19 mouse cellular contexts compared by ENCODE assay signal in genomic region chr9:43233044-43233443, GRCm38 (mm10). TPM values are rescaled to one million over a fixed set of nuclear protein-coding genes. Genes with fewer than 3 reads are reported as not detected.
A peak's percentile ranks its signal among the peaks of the same experiment; 100 is the strongest.
DNase-seq lines count a peak whose midpoint lies in the region; ATAC-seq lines count a peak whose summit lies in the region.
"Had no signal": no experiment of that assay in that cellular context is flagged by ENCODE, and none has a peak within 500 bp of the region (broad histone marks: within the 10 kb centered on the region; RNA-seq: fewer than 3 reads in every experiment).

No protein-coding gene starts in this region.

- DNase-seq in heart, embryonic 10.5 days (ENCODE audit: low spot score): no peak
- DNase-seq in lung, postnatal 36 days: no peak
- DNase-seq in liver, embryonic 11.5 days (ENCODE audit: low spot score): no peak
- no peak for DNase-seq in left cerebral cortex, postnatal 10 days (ENCODE audit: extremely low spot score in 1 of 2, low spot score in 2 of 2)
- no peak for DNase-seq in cerebellum, adult 8-10 months
- DNase-seq: B cell, adult 2 months; cerebellum, adult 11 months; cerebellum, postnatal 36 days; kidney, postnatal 4 days; layer of hippocampus, postnatal 36 days; midbrain, embryonic 14.5 days; right cerebral cortex, postnatal 14 days had no signal

- H3K27ac ChIP-seq in heart, embryonic 10.5 days: peak overlapping the region; percentile 83; the same call in 1 of the 2 replicates
- H3K27ac ChIP-seq in heart, embryonic 11.5 days (ENCODE audit: low read depth, low read length): no peak overlapping the region
- H3K27ac ChIP-seq in lung, embryonic 15.5 days: peak overlapping the region; percentile 76
- peak overlapping the region; percentile 95; the same call in 1 of the 2 replicates for H3K27ac ChIP-seq in liver, embryonic 11.5 days (ENCODE audit: low read depth, low read length)
- H3K27ac ChIP-seq in stomach, embryonic 15.5 days: peak overlapping the region; percentile 89
- H3K27ac ChIP-seq: forebrain, embryonic 13.5 days; macrophage had no signal

- 0 out of 2 replicates have a peak, but pooled peaks cover 5% of the 10 kb centered on the region for H3K36me3 ChIP-seq in heart, embryonic 10.5 days
- H3K36me3 ChIP-seq in heart, embryonic 11.5 days (ENCODE audit: control insufficient read depth, insufficient read depth, low read length): no peaks in the 10 kb centered on the region; the same call in 1 of the 2 replicates
- H3K36me3 ChIP-seq in lung, embryonic 15.5 days: no peaks in the 10 kb centered on the region
- H3K36me3 ChIP-seq in liver, embryonic 11.5 days (ENCODE audit: control insufficient read depth, insufficient read depth, low read length): peaks cover 11% of the 10 kb centered on the region
- H3K36me3 ChIP-seq in stomach, embryonic 15.5 days: no peaks in the 10 kb centered on the region

- H3K4me1 ChIP-seq in heart, embryonic 10.5 days: peaks cover 88% of the 10 kb centered on the region
- peaks cover 71% of the 10 kb centered on the region for H3K4me1 ChIP-seq in heart, embryonic 11.5 days (ENCODE audit: control insufficient read depth, insufficient read depth, low read length)
- H3K4me1 ChIP-seq in lung, embryonic 15.5 days: peaks cover 80% of the 10 kb centered on the region
- H3K4me1 ChIP-seq in liver, embryonic 11.5 days (replicated peaks; ENCODE audit: control insufficient read depth, insufficient read depth, low read length): peaks cover 84% of the 10 kb centered on the region
- peaks cover 73% of the 10 kb centered on the region for H3K4me1 ChIP-seq in stomach, embryonic 15.5 days

- intact Hi-C loops in left cerebral cortex, postnatal 10 days (cut with DNase I): no loop called here

- H3K4me2 ChIP-seq in heart, embryonic 11.5 days: no peak overlapping the region
- H3K4me2 ChIP-seq in lung, embryonic 15.5 days: peak overlapping the region; percentile 4; the same call in 1 of the 2 replicates
- no peak overlapping the region for H3K4me2 ChIP-seq in liver, embryonic 11.5 days
- peak overlapping the region; percentile 36; the same call in 1 of the 2 replicates for H3K4me2 ChIP-seq in stomach, embryonic 15.5 days
- H3K4me2 ChIP-seq: embryonic facial prominence, embryonic 15.5 days; forebrain, embryonic 13.5 days had no signal

- 62% methylated on average over 5 of the region's 5 CpGs for WGBS in heart, embryonic 10.5 days
- 50% methylated on average over 5 of the region's 5 CpGs for WGBS in heart, embryonic 11.5 days (ENCODE audit: insufficient replicate concordance)
- WGBS in lung, embryonic 15.5 days: 42% methylated on average over 5 of the region's 5 CpGs
- 60% methylated on average over 5 of the region's 5 CpGs for WGBS in liver, embryonic 11.5 days
- 43% methylated on average over 5 of the region's 5 CpGs for WGBS in stomach, embryonic 15.5 days

- no peak overlapping the region for H3K9ac ChIP-seq in heart, embryonic 11.5 days (ENCODE audit: low read depth, low read length)
- no peak overlapping the region for H3K9ac ChIP-seq in lung, embryonic 15.5 days
- no peak overlapping the region; the same call in 1 of the 2 replicates for H3K9ac ChIP-seq in liver, embryonic 11.5 days (ENCODE audit: low read depth, low read length)
- H3K9ac ChIP-seq in stomach, embryonic 15.5 days: no peak overlapping the region
- H3K9ac ChIP-seq: embryonic facial prominence, embryonic 15.5 days; forebrain, embryonic 13.5 days had no signal

- no peak for ATAC-seq in heart, embryonic 11.5 days (replicated peaks; ENCODE audit: insufficient number of reproducible peaks, low FRiP score, low TSS enrichment)
- no peak for ATAC-seq in lung, embryonic 15.5 days (ENCODE audit: borderline replicate concordance, extremely low read depth, low FRiP score, low TSS enrichment)
- no peak for ATAC-seq in liver, embryonic 11.5 days (replicated peaks; ENCODE audit: low FRiP score)
- no peak for ATAC-seq in stomach, embryonic 15.5 days (ENCODE audit: insufficient read depth, low FRiP score, low read depth)
- ATAC-seq: forebrain, embryonic 13.5 days had no signal

- no peak overlapping the region for H3K4me3 ChIP-seq in heart, embryonic 10.5 days
- H3K4me3 ChIP-seq in heart, embryonic 11.5 days (ENCODE audit: low read depth, low read length): no peak overlapping the region
- no peak overlapping the region for H3K4me3 ChIP-seq in lung, embryonic 15.5 days
- H3K4me3 ChIP-seq in liver, embryonic 11.5 days (ENCODE audit: low read depth, low read length): no peak overlapping the region
- no peak overlapping the region for H3K4me3 ChIP-seq in stomach, embryonic 15.5 days (replicated peaks)
- H3K4me3 ChIP-seq: embryonic facial prominence, embryonic 15.5 days; forebrain, embryonic 13.5 days had no signal

- no peaks in the 10 kb centered on the region for H3K9me3 ChIP-seq in heart, embryonic 10.5 days
- no peaks in the 10 kb centered on the region for H3K9me3 ChIP-seq in heart, embryonic 11.5 days (replicated peaks; ENCODE audit: control insufficient read depth, low read length)
- H3K9me3 ChIP-seq in lung, embryonic 15.5 days: no peaks in the 10 kb centered on the region
- H3K9me3 ChIP-seq in liver, embryonic 11.5 days (ENCODE audit: control insufficient read depth, low read length): no peaks in the 10 kb centered on the region
- H3K9me3 ChIP-seq in stomach, embryonic 15.5 days: no peaks in the 10 kb centered on the region
- H3K9me3 ChIP-seq: embryonic facial prominence, embryonic 15.5 days; forebrain, embryonic 13.5 days had no signal

- no peaks in the 10 kb centered on the region for H3K27me3 ChIP-seq in heart, embryonic 10.5 days (ENCODE audit: insufficient read depth, poor library complexity, severe bottlenecking)
- no peaks in the 10 kb centered on the region for H3K27me3 ChIP-seq in heart, embryonic 11.5 days (ENCODE audit: control insufficient read depth, insufficient read depth, low read length)
- no peaks in the 10 kb centered on the region for H3K27me3 ChIP-seq in lung, embryonic 15.5 days
- H3K27me3 ChIP-seq in liver, embryonic 11.5 days (replicated peaks; ENCODE audit: control insufficient read depth, insufficient read depth, low read length): no peaks in the 10 kb centered on the region
- no peaks in the 10 kb centered on the region for H3K27me3 ChIP-seq in stomach, embryonic 15.5 days (replicated peaks)
- H3K27me3 ChIP-seq: embryonic facial prominence, embryonic 15.5 days had no signal

RNA-seq across cellular contexts. Expression of gene Oaf, which starts 6.7 kb away (rescaled TPM):
- polyA plus RNA-seq in heart, embryonic 10.5 days (2016; fragmentation: Nextera tagmentation; extraction: Ambion mirVana): 31.1 and 39.8 TPM in 2 replicates
- polyA plus RNA-seq in heart, embryonic 11.5 days (2014; fragmentation: Nextera tagmentation; extraction: Ambion mirVana): 37.8 and 41.1 TPM in 2 replicates
- polyA plus RNA-seq in lung, embryonic 15.5 days (2015; fragmentation: Nextera tagmentation; extraction: Ambion mirVana): 48.9 and 54.2 TPM in 2 replicates
- 51.6 and 52.0 TPM in 2 replicates for polyA plus RNA-seq in liver, embryonic 11.5 days (2014; fragmentation: Nextera tagmentation; extraction: Ambion mirVana)
- 60.6 and 65.7 TPM in 2 replicates for polyA plus RNA-seq in stomach, embryonic 15.5 days (2015; fragmentation: Nextera tagmentation; extraction: Ambion mirVana)
- 1 to 10 TPM; 8.1 to 9.6 TPM for total RNA-seq in left cerebral cortex, postnatal 10 days (2021)

RNA-seq across cellular contexts. Expression of gene Pou2f3, which starts 22.9 kb away (rescaled TPM):
- polyA plus RNA-seq in heart, embryonic 10.5 days (2016; fragmentation: Nextera tagmentation; extraction: Ambion mirVana): 0.10 TPM in 1 of 2 replicates, not detected in the other
- not detected in 2 replicates for polyA plus RNA-seq in heart, embryonic 11.5 days (2014; fragmentation: Nextera tagmentation; extraction: Ambion mirVana)
- polyA plus RNA-seq in lung, embryonic 15.5 days (2015; fragmentation: Nextera tagmentation; extraction: Ambion mirVana): 0.08 and 0.22 TPM in 2 replicates
- not detected in 2 replicates for polyA plus RNA-seq in liver, embryonic 11.5 days (2014; fragmentation: Nextera tagmentation; extraction: Ambion mirVana)
- polyA plus RNA-seq in stomach, embryonic 15.5 days (2015; fragmentation: Nextera tagmentation; extraction: Ambion mirVana): 0.54 and 0.68 TPM in 2 replicates
- total RNA-seq in left cerebral cortex, postnatal 10 days (2021): not detected
- polyA plus RNA-seq: forebrain, embryonic 13.5 days; limb, embryonic 11.5 days; macrophage; midbrain, embryonic 14.5 days had no signal

Comparison
In these comparisons a context has a peak if more than half of its experiments do, and no peak if none do; other contexts are left out.
1. H3K4me2 ChIP-seq: peak in lung, embryonic 15.5 days (single experiment) and stomach, embryonic 15.5 days (single experiment); none in heart, embryonic 11.5 days (single experiment) and liver, embryonic 11.5 days (single experiment).